Mouse (Mus musculus) spleen, adult 2 months (tissue): Measurements from ENCODE around the gene Prmt3.

Experiments used
- CTCF ChIP-seq: fragments of 200-500 bp; IDR thresholded peaks from 2 replicates; pipeline ENCODE4 v1.5.1; 2011; ENCODE audit warnings: mild to moderate bottlenecking, inconsistent platforms; ENCODE audit not compliant: insufficient read depth, insufficient read length, insufficient replicate concordance; ENCODE audit errors: extremely low read depth
- POLR2A ChIP-seq: fragments of 200-500 bp; IDR thresholded peaks from 2 replicates; pipeline ENCODE4 v1.6.1; 2011; ENCODE audit warnings: low read depth, low read length, inconsistent platforms

- TF ChIP-seq POLR2A: no peak
- TF ChIP-seq CTCF: no peak
These were observed 36.7 kb upstream of the Prmt3 start for GRCm38 (mm10) chr7:49741474-49741873.
